ENCODE assay signal across 9 mouse cellular contexts in the genomic region with DNA sequence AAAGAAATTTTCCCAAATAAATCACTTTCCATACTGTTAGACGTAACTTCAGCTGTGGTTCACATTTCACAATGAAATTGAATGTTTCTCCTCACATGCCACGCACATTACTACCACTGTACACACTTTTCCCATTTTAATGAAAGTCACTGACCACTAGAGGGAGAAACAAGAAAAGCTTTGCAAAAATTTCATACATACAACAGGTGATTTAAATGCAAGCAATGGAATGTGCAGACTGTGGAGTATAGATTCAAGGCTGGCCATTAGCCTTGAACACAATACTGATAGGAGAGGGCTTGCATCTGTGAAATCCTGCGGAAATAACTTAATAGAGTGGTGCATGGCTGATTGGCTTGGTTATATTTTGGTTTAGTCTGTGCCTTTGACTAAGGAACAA. TPM values are rescaled to one million over a fixed set of nuclear protein-coding genes. Genes with fewer than 3 reads are reported as not detected.
DNase-seq lines count a peak whose midpoint lies in the region; ATAC-seq and TF ChIP-seq lines count a peak whose summit lies in the region.
"Had no signal": no experiment of that assay in that cellular context is flagged by ENCODE, and none has a peak within 500 bp of the region (broad histone marks: within the 10 kb centered on the region; RNA-seq: fewer than 3 reads in every experiment).

No protein-coding gene starts in this region.

- H3K9me3 ChIP-seq in kidney, postnatal 0 days (replicated peaks; ENCODE audit: low read length), result no peaks in the 10 kb centered on the region
- no peaks in the 10 kb centered on the region for H3K9me3 ChIP-seq in G1E (replicated peaks)
- no peaks in the 10 kb centered on the region for H3K9me3 ChIP-seq in midbrain, embryonic 16.5 days (replicated peaks; ENCODE audit: control insufficient read depth, low read length, poor library complexity, severe bottlenecking)
- H3K9me3 ChIP-seq: heart, embryonic 13.5 days; liver, embryonic 13.5 days had no signal

- DNase-seq in kidney, postnatal 0 days (ENCODE audit: low spot score), result peak; percentile 79
- DNase-seq in kidney, adult 11 months, result no peak
- no peak for DNase-seq in G1E (ENCODE audit: low spot score)
- peak; percentile 3 for DNase-seq in c-Kit-positive CD71-positive TER-119-negative erythroid progenitor cells, embryonic 14.5 days (ENCODE audit: low read depth)
- DNase-seq: liver, embryonic 13.5 days had no signal

- no peaks in the 10 kb centered on the region for H3K36me3 ChIP-seq in kidney, postnatal 0 days (ENCODE audit: insufficient read depth, low read length)
- H3K36me3 ChIP-seq in G1E (replicated peaks), result no peaks in the 10 kb centered on the region
- H3K36me3 ChIP-seq in midbrain, embryonic 16.5 days (ENCODE audit: control insufficient read depth, insufficient read depth, low read length), result no peaks in the 10 kb centered on the region
- H3K36me3 ChIP-seq: heart, embryonic 13.5 days; liver, embryonic 13.5 days had no signal

- TF ChIP-seq CTCF in kidney, postnatal 0 days (IDR thresholded peaks at IDR 0.05; ENCODE audit: low read depth), result peak; percentile 89
- TF ChIP-seq CTCF in G1E (IDR thresholded peaks at IDR 0.05; ENCODE audit: low read depth, low read length), result no peak

- peak; percentile 49 for ATAC-seq in kidney, postnatal 0 days (replicated peaks; ENCODE audit: low FRiP score, low read depth)
- peak; percentile 28 for ATAC-seq in G1E (ENCODE audit: extremely low read depth, insufficient number of reproducible peaks, low FRiP score, poor library complexity, severe bottlenecking)
- ATAC-seq in midbrain, embryonic 16.5 days, result peak; percentile 62; the same call in 1 of the 2 replicates
- ATAC-seq in monocyte, adult 5-6 weeks (replicated peaks; ENCODE audit: insufficient number of reproducible peaks, low FRiP score, low TSS enrichment, poor library complexity, severe bottlenecking), result no peak
- ATAC-seq in activated CD4-positive, CD25-positive, alpha-beta regulatory T cell, adult 4 months, result no peak

- no peaks in the 10 kb centered on the region for H3K4me1 ChIP-seq in kidney, postnatal 0 days (replicated peaks; ENCODE audit: insufficient read depth, low read length)
- no peaks in the 10 kb centered on the region for H3K4me1 ChIP-seq in G1E (ENCODE audit: insufficient read depth, low read depth, low read length)
- no peaks in the 10 kb centered on the region for H3K4me1 ChIP-seq in midbrain, embryonic 16.5 days (ENCODE audit: control insufficient read depth, insufficient read depth, low read length)
- H3K4me1 ChIP-seq: liver, embryonic 13.5 days had no signal

- H3K4me2 ChIP-seq in kidney, postnatal 0 days (ENCODE audit: low read length), result no peak overlapping the region
- H3K4me2 ChIP-seq in midbrain, embryonic 16.5 days (ENCODE audit: low read length), result no peak overlapping the region
- H3K4me2 ChIP-seq: heart, embryonic 13.5 days; liver, embryonic 13.5 days had no signal

- no peak overlapping the region for H3K27ac ChIP-seq in kidney, postnatal 0 days
- no peak overlapping the region for H3K27ac ChIP-seq in midbrain, embryonic 16.5 days (ENCODE audit: low read length)
- H3K27ac ChIP-seq: heart, embryonic 13.5 days; liver, embryonic 13.5 days had no signal

- WGBS in kidney, postnatal 0 days, result 38% methylated on average over 3 of the region's 3 CpGs
- 56% methylated on average over 3 of the region's 3 CpGs for WGBS in midbrain, embryonic 16.5 days

- H3K4me3 ChIP-seq in kidney, postnatal 0 days (replicated peaks; ENCODE audit: low read depth, low read length), result no peak overlapping the region
- no peak overlapping the region for H3K4me3 ChIP-seq in G1E (ENCODE audit: low read depth, low read length)
- no peak overlapping the region for H3K4me3 ChIP-seq in midbrain, embryonic 16.5 days (ENCODE audit: low read depth, low read length)
- H3K4me3 ChIP-seq: heart, embryonic 13.5 days; liver, embryonic 13.5 days had no signal

- H3K9ac ChIP-seq in kidney, postnatal 0 days (ENCODE audit: low read depth, low read length), result no peak overlapping the region
- no peak overlapping the region for H3K9ac ChIP-seq in midbrain, embryonic 16.5 days (ENCODE audit: low read depth, low read length)
- H3K9ac ChIP-seq: heart, embryonic 13.5 days; liver, embryonic 13.5 days had no signal

- no peaks in the 10 kb centered on the region for H3K27me3 ChIP-seq in kidney, postnatal 0 days (ENCODE audit: insufficient read depth, low read length)
- peaks cover 7% of the 10 kb centered on the region for H3K27me3 ChIP-seq in G1E (ENCODE audit: insufficient read depth, low read length)
- H3K27me3 ChIP-seq in midbrain, embryonic 16.5 days (ENCODE audit: control insufficient read depth, insufficient read depth, low read depth, low read length), result no peaks in the 10 kb centered on the region
- H3K27me3 ChIP-seq: heart, embryonic 13.5 days; liver, embryonic 13.5 days had no signal

RNA-seq across cellular contexts. Expression of gene Gpr33, which starts 10.5 kb away (rescaled TPM):
- not detected in 2 replicates for polyA plus RNA-seq in kidney, postnatal 0 days (2015; fragmentation: Nextera tagmentation; extraction: Ambion mirVana)
- total RNA-seq in G1E (2014; fragmentation: Nextera tagmentation) (not detected in 2 replicates), G1E (2017) (0.11 and 0.23 TPM in 2 replicates)
- polyA plus RNA-seq in G1E (2012), result not detected in 2 replicates
- not detected in 2 replicates for polyA plus RNA-seq in midbrain, embryonic 16.5 days (2015; fragmentation: Nextera tagmentation; extraction: Ambion mirVana)
- total RNA-seq in monocyte, adult 5-6 weeks (2017), result not detected in 3 replicates
- polyA plus RNA-seq in activated CD4-positive, CD25-positive, alpha-beta regulatory T cell, adult 4 months (2017; shearing (Covaris generic)), result not detected
- polyA plus RNA-seq: heart, embryonic 13.5 days; liver, embryonic 13.5 days had no signal

RNA-seq across cellular contexts. Expression of gene Dtd2, which starts 32.1 kb away (rescaled TPM):
- 31.2 and 34.5 TPM in 2 replicates for polyA plus RNA-seq in kidney, postnatal 0 days (2015; fragmentation: Nextera tagmentation; extraction: Ambion mirVana)
- 31.5 and 34.6 TPM in 2 replicates for total RNA-seq in G1E (2014; fragmentation: Nextera tagmentation)
- 12.8 and 13.2 TPM in 2 replicates for total RNA-seq in G1E (2017)
- polyA plus RNA-seq in G1E (2012), result 8.7 and 12.1 TPM in 2 replicates
- polyA plus RNA-seq in midbrain, embryonic 16.5 days (2015; fragmentation: Nextera tagmentation; extraction: Ambion mirVana), result 18.2 and 24.7 TPM in 2 replicates
- total RNA-seq in monocyte, adult 5-6 weeks (2017), result 4.8 to 9.4 TPM (median 8.9 TPM) in 3 replicates
- polyA plus RNA-seq in activated CD4-positive, CD25-positive, alpha-beta regulatory T cell, adult 4 months (2017; shearing (Covaris generic)), result 10 to 100 TPM; 12.8 to 17.3 TPM

RNA-seq across cellular contexts. Expression of gene Nubpl, which starts 59.2 kb away (rescaled TPM):
- 13.8 and 14.7 TPM in 2 replicates for polyA plus RNA-seq in kidney, postnatal 0 days (2015; fragmentation: Nextera tagmentation; extraction: Ambion mirVana)
- total RNA-seq in G1E (2014; fragmentation: Nextera tagmentation), result 19.8 and 20.1 TPM in 2 replicates
- 11.1 and 11.3 TPM in 2 replicates for total RNA-seq in G1E (2017)
- 22.5 and 29.9 TPM in 2 replicates for polyA plus RNA-seq in G1E (2012)
- polyA plus RNA-seq in midbrain, embryonic 16.5 days (2015; fragmentation: Nextera tagmentation; extraction: Ambion mirVana), result 7.7 and 8.5 TPM in 2 replicates
- total RNA-seq in monocyte, adult 5-6 weeks (2017), result 0.85 to 4.8 TPM (median 0.95 TPM) in 3 replicates
- polyA plus RNA-seq in activated CD4-positive, CD25-positive, alpha-beta regulatory T cell, adult 4 months (2017; shearing (Covaris generic)), result 1 to 10 TPM; 3.9 to 4.4 TPM

Comparison
In these comparisons a context has a peak if more than half of its experiments do, and no peak if none do; other contexts are left out.
1. DNase-seq: peak in kidney, postnatal 0 days (single experiment) and c-Kit-positive CD71-positive TER-119-negative erythroid progenitor cells, embryonic 14.5 days (single experiment); none in kidney, adult 11 months (single experiment) and G1E (single experiment).
2. ATAC-seq: peak in kidney, postnatal 0 days (single experiment), G1E (single experiment) and midbrain, embryonic 16.5 days (single experiment); none in monocyte, adult 5-6 weeks (single experiment) and activated CD4-positive, CD25-positive, alpha-beta regulatory T cell, adult 4 months (single experiment).